Mouse (Mus musculus) layer of hippocampus, adult 11-12 months (tissue): Measurements from ENCODE around the gene Gm10401.

ENCODE experiments used
- DNase-seq: peaks from one replicate; pipeline ENCODE4 v3.0.0; 2022; ENCODE audit warnings: low spot score

Gene Gm10401

GRCm38 (mm10) chr5:115070457-115070856, 27.6 kb downstream of the Gm10401 start:
- no peak for DNase-seq

- DNase-seq, result no peak
These were observed 28.5 kb downstream of the Gm10401 start for GRCm38 (mm10) chr5:115069611-115070010.

- no peak for DNase-seq
These were observed 29.2 kb downstream of the Gm10401 start for GRCm38 (mm10) chr5:115068671-115069421.

- DNase-seq, result no peak
These were observed 31.9 kb downstream of the Gm10401 start for GRCm38 (mm10) chr5:115066245-115066644.

GRCm38 (mm10) chr5:115063391-115063790, 34.7 kb downstream of the Gm10401 start:
- DNase-seq, result no peak

GRCm38 (mm10) chr5:115062566-115062965, 35.5 kb downstream of the Gm10401 start:
- no peak for DNase-seq

- no peak for DNase-seq
These were observed 37.1 kb downstream of the Gm10401 start for GRCm38 (mm10) chr5:115060977-115061376.

GRCm38 (mm10) chr5:115060067-115060695, 37.9 kb downstream of the Gm10401 start:
- no peak for DNase-seq

GRCm38 (mm10) chr5:115058584-115059297, 39.4 kb downstream of the Gm10401 start:
- no peak for DNase-seq

- DNase-seq, result no peak
These were observed 40.9 kb downstream of the Gm10401 start for GRCm38 (mm10) chr5:115057153-115057552.

GRCm38 (mm10) chr5:115055418-115055817, 42.7 kb downstream of the Gm10401 start:
- no peak for DNase-seq

- no peak for DNase-seq
These were observed 44.2 kb downstream of the Gm10401 start for GRCm38 (mm10) chr5:115053791-115054396.

GRCm38 (mm10) chr5:115052546-115052945, 45.5 kb downstream of the Gm10401 start:
- DNase-seq, result no peak

- DNase-seq, result no peak
These were observed 47.3 kb downstream of the Gm10401 start for GRCm38 (mm10) chr5:115050776-115051175.

- no peak for DNase-seq
These were observed 48.4 kb downstream of the Gm10401 start for GRCm38 (mm10) chr5:115049692-115050091.
